Mouse (Mus musculus) embryonic facial prominence, embryonic 15.5 days (tissue): Measurements from ENCODE around the gene Vmn2r72. TPM values are rescaled to one million over a fixed set of nuclear protein-coding genes. Genes with fewer than 3 reads are reported as not detected.

ENCODE experiments used
- ATAC-seq: fragments of 200-750 bp; cut with Nextera tagmentation; 2 replicates; pipeline ENCODE4 v1.8.0; 2017; ENCODE audit warnings: low read depth, moderate TSS enrichment; ENCODE audit not compliant: insufficient number of reproducible peaks, low FRiP score, low TSS enrichment
- H3K27ac ChIP-seq: fragments of 300-500 bp; sonication (generic); replicated peaks from 2 replicates; pipeline ENCODE4 v1.5.1; 2015; ENCODE audit warnings: mild to moderate bottlenecking, inconsistent platforms
- H3K27me3 ChIP-seq: fragments of 300-500 bp; sonication (generic); 2 replicates; pipeline ENCODE4 v1.6.1; 2015; ENCODE audit warnings: inconsistent platforms
- H3K36me3 ChIP-seq: fragments of 300-500 bp; sonication (generic); 2 replicates; pipeline ENCODE4 v1.6.1; 2015; ENCODE audit warnings: mild to moderate bottlenecking, inconsistent platforms
- H3K4me1 ChIP-seq: fragments of 300-500 bp; sonication (generic); 2 replicates; pipeline ENCODE4 v1.6.1; 2015; ENCODE audit warnings: inconsistent platforms
- H3K4me2 ChIP-seq: fragments of 300-500 bp; sonication (generic); replicated peaks from 2 replicates; pipeline ENCODE4 v1.6.1; 2015; ENCODE audit warnings: mild to moderate bottlenecking, inconsistent platforms
- H3K4me3 ChIP-seq: fragments of 300-500 bp; sonication (generic); replicated peaks from 2 replicates; pipeline ENCODE4 v1.5.1; 2015; ENCODE audit warnings: mild to moderate bottlenecking, inconsistent platforms
- H3K9ac ChIP-seq: fragments of 300-500 bp; sonication (generic); 2 replicates; pipeline ENCODE4 v1.6.1; 2015; ENCODE audit warnings: inconsistent platforms
- H3K9me3 ChIP-seq: fragments of 300-500 bp; sonication (generic); replicated peaks from 2 replicates; pipeline ENCODE4 v1.6.1; 2016; ENCODE audit warnings: inconsistent platforms
- WGBS: fragments of 180-500 bp; shearing (Covaris S2); methylation state at CpG from one replicate; pipeline ENCODE4 v1.1.7; 2015; 5-methylcytosine and 5-hydroxymethylcytosine counted together
- polyA plus RNA-seq: library from polyadenylated mRNA; unstranded; fragments of >200 nt; fragmentation: Nextera tagmentation; extraction: Ambion mirVana; gene quantifications from 2 replicates; pipeline ENCODE4 v1.2.1, GENCODE M21; 2015

Gene Vmn2r72
- polyA plus RNA-seq: not detected in 2 replicates

DNA sequence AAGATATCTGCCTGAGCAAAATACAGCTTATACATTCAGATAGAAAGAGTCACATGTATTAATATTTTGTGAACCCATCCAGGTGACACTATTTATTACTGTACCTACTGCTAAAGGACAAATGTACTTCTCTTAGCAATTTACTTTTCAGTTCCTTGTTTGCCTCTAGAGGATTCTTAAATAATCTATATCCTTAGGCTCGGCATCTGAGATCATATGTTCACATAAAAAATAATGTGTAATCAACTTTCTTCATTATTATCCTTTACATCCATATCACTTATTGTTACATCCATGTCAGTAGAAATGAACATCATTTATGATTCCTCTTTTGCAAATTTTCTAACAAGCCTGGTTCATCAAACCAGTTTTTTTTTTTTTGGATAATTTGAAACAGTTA lies at the start of gene Vmn2r72:
Gene Vmn2r72, minus strand, starts transcription at position 101 of the 400 bp plus-strand sequence.
- Histone ChIP-seq H3K36me3 (no peaks in the 10 kb centered on the region), H3K9ac (no peak within 1 kb of the TSS), H3K27ac (no peak within 1 kb of the TSS), H3K4me2 (no peak within 1 kb of the TSS), H3K4me3 (no peak within 1 kb of the TSS), H3K27me3 (no peaks in the 10 kb centered on the region), H3K9me3 (no peaks in the 10 kb centered on the region), H3K4me1 (no peaks in the 10 kb centered on the region)
- 75% methylated on average over 1 of the region's 1 CpGs for WGBS
- ATAC-seq: no peak

Other genes with a start within 250 kb of the Vmn2r72 start
- gene Vmn2r71, start 192.0 kb downstream of the Vmn2r72 start, polyA plus RNA-seq: not detected in 2 replicates
- gene Vmn2r70, start 185.9 kb downstream of the Vmn2r72 start, polyA plus RNA-seq: not detected in 2 replicates
- gene Vmn2r73, start 121.2 kb upstream of the Vmn2r72 start, polyA plus RNA-seq: not detected in 2 replicates
- 0.01 TPM in 1 of 2 replicates, not detected in the other for gene Vmn2r74, start 206.5 kb upstream of the Vmn2r72 start, polyA plus RNA-seq